Mouse (Mus musculus): Measurements from ENCODE around the gene Psmd11. TPM values are rescaled to one million over a fixed set of nuclear protein-coding genes. Genes with fewer than 3 reads are reported as not detected.
"Not testable (repeated sequence)": the region's sequence is repeated elsewhere in the genome, so short reads cannot be mapped to it uniquely, and the experiment has no call there.

Psmd11 gene
- total RNA-seq (2015; ENCODE audit: low replicate concordance), result 36.6 and 43.8 TPM in 2 replicates
- 41.2 and 53.1 TPM in 2 replicates for total RNA-seq (2017; ENCODE audit: low replicate concordance)

DNA sequence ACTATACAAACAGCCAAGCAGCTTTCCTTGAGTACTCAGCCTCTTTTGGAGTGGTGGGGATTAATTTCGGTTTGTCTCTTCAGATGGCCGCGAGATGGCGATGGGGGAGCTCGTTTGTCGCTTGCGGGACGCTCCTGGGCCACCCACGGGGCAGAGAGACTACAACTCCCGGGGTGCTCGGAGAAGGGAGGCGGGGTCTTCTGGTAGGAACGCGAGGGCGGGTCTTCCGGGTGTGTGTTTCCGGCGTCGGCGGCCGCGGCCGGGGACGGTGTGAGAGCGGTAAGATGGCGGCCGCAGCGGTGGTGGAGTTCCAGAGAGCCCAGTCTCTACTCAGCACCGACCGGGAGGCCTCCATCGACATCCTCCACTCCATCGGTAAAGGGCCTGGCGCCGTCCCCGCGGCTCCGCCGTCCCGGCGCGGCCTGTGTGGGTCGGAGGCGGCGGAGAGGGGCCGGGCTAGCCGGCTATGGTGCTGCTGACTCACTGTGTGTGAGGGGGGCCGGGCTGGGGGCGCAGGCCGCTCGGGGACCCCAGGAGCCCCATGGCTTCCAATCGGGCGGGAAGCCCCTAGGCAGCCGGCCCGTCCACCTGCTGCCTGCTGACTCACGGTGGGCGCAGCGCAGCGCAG lies at the start of gene Psmd11:
Gene Psmd11 (plus strand): TSS at position 235 of the 628 bp plus-strand sequence.
- peak; percentile 99 for ATAC-seq (replicated peaks; ENCODE audit: low FRiP score, poor library complexity, severe bottlenecking)

GRCm38 (mm10) chr11:80379184-80379583 lies 49.2 kb upstream of the Psmd11 start:
- ATAC-seq (replicated peaks; ENCODE audit: low FRiP score, poor library complexity, severe bottlenecking), result not testable (repeated sequence)

GRCm38 (mm10) chr11:80382626-80383018 lies 45.8 kb upstream of the Psmd11 start:
- peak; percentile 36 for ATAC-seq (replicated peaks; ENCODE audit: low FRiP score, poor library complexity, severe bottlenecking)

DNA sequence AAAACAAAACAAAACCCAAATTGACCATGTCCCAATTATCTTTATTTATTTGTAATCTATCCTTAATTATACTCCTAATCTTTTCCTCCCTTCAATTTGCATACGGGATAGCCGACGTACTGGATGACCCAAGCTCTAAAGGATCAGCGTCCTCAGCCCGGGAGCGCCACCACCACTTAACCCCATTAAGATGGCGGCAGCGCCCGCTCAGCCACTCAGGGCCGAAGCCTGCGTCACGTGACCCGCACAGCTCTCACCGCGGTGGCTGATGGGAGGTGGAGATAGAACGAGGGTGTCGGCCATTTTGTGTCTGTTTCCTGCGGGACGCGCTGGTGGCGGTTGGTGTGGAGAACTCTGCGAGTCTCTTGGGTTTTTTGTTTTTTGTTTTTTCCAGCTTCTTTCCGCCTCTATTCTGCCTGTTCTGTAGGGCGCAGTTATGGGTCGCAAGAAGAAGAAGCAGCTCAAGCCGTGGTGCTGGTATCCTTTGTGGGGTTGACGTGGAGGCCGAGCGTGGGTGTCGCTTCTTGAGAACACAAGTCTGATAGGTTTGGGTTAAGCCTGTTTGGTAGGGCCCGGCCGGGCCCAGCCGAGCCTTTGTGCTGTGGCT lies 45.3 kb upstream of the Psmd11 start, which contains the start of gene Zfp207:
Gene Zfp207 (plus strand): TSS at position 261 of the 607 bp plus-strand sequence.
- peak; percentile 94 for ATAC-seq (replicated peaks; ENCODE audit: low FRiP score, poor library complexity, severe bottlenecking)

- peak; percentile 57 for ATAC-seq (replicated peaks; ENCODE audit: low FRiP score, poor library complexity, severe bottlenecking)
Observed at GRCm38 (mm10) chr11:80383626-80384046, 44.8 kb upstream of the Psmd11 start.

DNA sequence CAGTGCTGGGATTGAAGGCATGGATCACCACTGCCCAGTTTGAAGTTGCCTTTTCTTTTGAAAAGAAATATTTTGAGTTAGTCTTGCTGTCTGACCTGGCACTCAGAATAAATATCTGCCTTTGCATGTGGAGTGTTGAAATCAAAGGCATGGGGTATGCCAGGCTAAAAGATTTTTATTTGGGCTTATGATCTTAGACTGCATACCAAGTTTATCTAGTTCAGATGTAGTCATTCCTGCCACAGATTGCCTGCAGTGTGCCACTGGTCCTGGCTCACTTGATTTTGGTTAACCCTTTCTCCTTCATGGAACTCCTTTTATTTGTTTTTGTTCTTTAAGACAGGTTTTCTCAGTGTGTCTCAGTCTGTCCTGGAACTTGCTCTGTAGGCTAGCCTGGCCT lies 44.0 kb upstream of the Psmd11 start:
- no peak for ATAC-seq (replicated peaks; ENCODE audit: low FRiP score, poor library complexity, severe bottlenecking)

DNA sequence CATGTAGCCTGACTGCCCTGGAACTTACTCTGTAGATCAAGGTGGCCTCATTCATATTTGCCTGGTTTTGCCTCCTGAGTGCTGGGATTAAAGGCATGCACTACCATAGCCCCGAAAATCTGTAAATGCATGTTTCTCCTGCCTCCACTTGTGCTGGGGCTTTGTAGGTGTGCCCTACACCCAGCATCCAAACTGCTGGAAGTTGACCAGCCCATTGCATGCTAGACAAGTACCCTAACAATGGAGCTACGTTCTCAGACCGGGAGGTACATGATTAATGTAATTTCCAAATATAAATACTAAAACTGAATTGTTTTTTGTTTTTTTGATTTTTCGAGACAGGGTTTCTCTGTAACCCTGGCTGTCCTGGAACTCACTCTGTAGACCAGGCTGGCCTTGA lies 43.4 kb upstream of the Psmd11 start:
- no peak for ATAC-seq (replicated peaks; ENCODE audit: low FRiP score, poor library complexity, severe bottlenecking)

- no peak for ATAC-seq (replicated peaks; ENCODE audit: low FRiP score, poor library complexity, severe bottlenecking)
Observed at GRCm38 (mm10) chr11:80386790-80387189, 41.6 kb upstream of the Psmd11 start.

DNA sequence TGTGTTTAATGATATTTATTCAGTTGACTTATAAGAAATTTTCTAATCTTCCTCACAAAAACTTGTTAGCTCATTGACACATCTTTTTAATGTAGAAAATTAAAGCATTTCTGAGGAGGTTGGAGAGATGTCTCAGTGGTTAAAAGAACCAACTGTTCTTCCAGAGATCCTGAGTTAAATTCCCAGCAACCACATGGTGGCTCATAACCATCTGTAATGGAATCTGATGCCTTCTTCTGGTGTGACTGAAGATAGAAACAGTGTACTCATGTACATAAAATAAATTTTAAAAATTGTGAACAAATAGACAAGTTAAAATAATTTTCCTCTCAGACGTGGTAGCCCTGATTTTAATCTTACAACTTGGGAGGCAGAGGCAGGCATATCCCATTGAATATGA lies 38.5 kb upstream of the Psmd11 start:
- ATAC-seq (replicated peaks; ENCODE audit: low FRiP score, poor library complexity, severe bottlenecking), result no peak

GRCm38 (mm10) chr11:80391407-80392120 lies 36.9 kb upstream of the Psmd11 start:
- no peak for ATAC-seq (replicated peaks; ENCODE audit: low FRiP score, poor library complexity, severe bottlenecking)

DNA sequence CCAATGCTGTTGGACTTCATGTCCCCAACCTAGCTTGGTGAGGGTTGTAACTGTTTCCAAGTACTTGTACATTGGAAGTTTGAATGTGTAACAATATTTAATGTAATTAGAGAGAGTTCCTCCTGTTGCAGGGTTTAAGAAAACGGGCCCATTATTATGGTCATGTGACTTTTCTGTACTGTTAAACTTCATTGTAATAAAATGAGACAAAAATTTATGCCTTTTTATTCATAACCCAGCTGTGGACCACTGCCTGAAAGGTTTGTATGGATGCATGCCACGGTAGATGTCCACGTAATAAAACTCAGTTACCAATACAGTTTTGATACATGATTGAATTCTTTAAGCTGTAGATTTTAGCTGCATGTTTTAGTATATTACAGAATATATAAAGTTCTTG lies 32.5 kb upstream of the Psmd11 start:
- ATAC-seq (replicated peaks; ENCODE audit: low FRiP score, poor library complexity, severe bottlenecking), result no peak

- no peak for ATAC-seq (replicated peaks; ENCODE audit: low FRiP score, poor library complexity, severe bottlenecking)
Observed at GRCm38 (mm10) chr11:80396617-80397016, 31.8 kb upstream of the Psmd11 start.

GRCm38 (mm10) chr11:80407878-80408277 lies 20.5 kb upstream of the Psmd11 start:
- not testable (repeated sequence) for ATAC-seq (replicated peaks; ENCODE audit: low FRiP score, poor library complexity, severe bottlenecking)

GRCm38 (mm10) chr11:80410377-80410776 lies 18.0 kb upstream of the Psmd11 start:
- no peak for ATAC-seq (replicated peaks; ENCODE audit: low FRiP score, poor library complexity, severe bottlenecking)

DNA sequence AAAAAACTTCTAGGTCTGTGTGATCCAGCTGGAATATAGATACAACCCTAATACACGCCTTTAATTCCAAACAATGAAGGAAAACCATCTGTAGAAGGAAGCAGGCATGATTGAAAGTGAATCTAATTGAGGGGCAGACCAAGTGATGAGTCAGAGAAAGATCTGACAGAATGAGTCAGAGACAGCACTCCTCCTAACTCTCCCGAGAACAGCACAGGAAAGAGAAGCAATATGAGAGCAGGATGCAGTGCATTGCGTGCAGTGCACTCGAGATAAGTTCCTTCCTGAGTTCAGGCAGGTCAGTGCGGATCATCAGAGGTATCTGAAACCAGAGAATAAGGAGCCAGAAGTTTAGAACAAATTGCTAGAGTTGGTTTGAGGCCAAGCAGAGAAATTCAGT lies 11.3 kb upstream of the Psmd11 start:
- no peak for ATAC-seq (replicated peaks; ENCODE audit: low FRiP score, poor library complexity, severe bottlenecking)

- no peak for ATAC-seq (replicated peaks; ENCODE audit: low FRiP score, poor library complexity, severe bottlenecking)
Observed at GRCm38 (mm10) chr11:80419743-80420142, 8.7 kb upstream of the Psmd11 start.

- no peak for ATAC-seq (replicated peaks; ENCODE audit: low FRiP score, poor library complexity, severe bottlenecking)
Observed at GRCm38 (mm10) chr11:80420202-80420984, 8.0 kb upstream of the Psmd11 start.

GRCm38 (mm10) chr11:80421421-80422047 lies 6.9 kb upstream of the Psmd11 start:
- no peak for ATAC-seq (replicated peaks; ENCODE audit: low FRiP score, poor library complexity, severe bottlenecking)

DNA sequence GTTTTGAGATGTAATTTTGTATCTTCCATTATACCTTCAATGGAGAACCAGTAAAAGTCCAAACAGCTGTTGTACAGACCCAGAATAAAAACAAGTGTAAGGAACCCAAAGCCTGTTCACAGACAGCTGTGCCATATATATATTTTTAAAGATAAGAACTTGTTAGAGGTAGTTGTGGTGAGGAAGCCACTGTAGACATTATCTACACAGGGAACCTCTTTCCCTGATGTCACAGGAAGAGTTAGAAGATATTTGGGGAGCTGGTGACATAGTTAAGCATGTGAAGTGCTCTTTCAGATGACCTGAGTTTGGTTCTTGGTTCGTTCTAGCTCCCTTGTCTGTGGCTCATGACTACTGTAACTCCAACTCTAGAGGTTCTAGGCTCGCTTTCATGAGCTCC lies 3.7 kb upstream of the Psmd11 start:
- no peak for ATAC-seq (replicated peaks; ENCODE audit: low FRiP score, poor library complexity, severe bottlenecking)

Measured in erythroblast, adult 5-6 weeks (primary cell).